In the genomic region with DNA sequence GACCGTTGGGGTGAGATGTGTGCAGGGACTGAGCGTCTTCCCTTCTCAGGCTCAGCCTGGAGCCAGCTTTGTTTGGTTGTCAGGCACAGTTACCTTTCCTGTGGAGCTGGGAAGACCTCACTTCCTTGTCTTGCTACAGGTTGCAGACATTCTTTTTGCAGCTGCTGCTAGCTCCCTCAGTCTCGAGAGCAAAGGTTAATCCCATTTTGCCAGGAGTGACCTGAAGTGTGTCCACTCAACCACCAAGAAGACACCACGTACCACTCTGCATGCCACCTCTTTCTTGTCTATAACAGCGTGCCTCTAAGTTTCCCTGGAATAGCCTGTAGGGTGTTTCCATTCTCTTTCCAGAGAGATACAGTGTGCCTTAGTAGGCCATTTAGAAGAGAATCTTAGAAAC, we compare ENCODE assay signal across 1 mouse cellular context.
TF ChIP-seq lines count a peak whose summit lies in the region.

No protein-coding gene starts in this region.

TF ChIP-seq in CH12.LX, 34 proteins besides CTCF, POLR2A, EP300 and RAD21 (continued from another document):
- TF ChIP-seq NELFE (IDR thresholded peaks at IDR 0.05; ENCODE audit: low read depth, low read length) = no peak
- no peak for TF ChIP-seq MYC (IDR thresholded peaks at IDR 0.05; ENCODE audit: low read depth, low read length)
- no peak for TF ChIP-seq MAFK (IDR thresholded peaks at IDR 0.05; ENCODE audit: insufficient replicate concordance, low read length)
